ENCODE assay signal across 8 mouse cellular contexts in genomic region chr8:122697181-122697581, GRCm38 (mm10). TPM values are rescaled to one million over a fixed set of nuclear protein-coding genes. Genes with fewer than 3 reads are reported as not detected.
DNase-seq lines count a peak whose midpoint lies in the region; TF ChIP-seq lines count a peak whose summit lies in the region.

No protein-coding gene starts in this region.

- no peaks in the 10 kb centered on the region for H3K27me3 ChIP-seq in kidney, adult 2 months (replicated peaks; ENCODE audit: control insufficient read depth, insufficient read depth, low read length)

- DNase-seq in adrenal gland, adult 2 months = peak; percentile 46
- DNase-seq in adrenal gland, postnatal 25 days = no peak
- peak; percentile 38 to 63 for DNase-seq in left cerebral cortex, postnatal 14 days (ENCODE audit: low spot score in 2 of 2)
- no peak for DNase-seq in left cerebral cortex, postnatal 36 days (ENCODE audit: low spot score in 2 of 2)
- peak; percentile 80 for DNase-seq in c-Kit-negative CD71-positive TER-119-positive erythroid progenitor cells, embryonic 14.5 days (ENCODE audit: low read depth, low spot score)
- DNase-seq in kidney, adult 2 months = peak; percentile 83
- DNase-seq in naive thymus-derived CD4-positive, alpha-beta T cell, adult 2 months (ENCODE audit: low read depth) = peak; percentile 23
- no peak for DNase-seq in gastrocnemius, postnatal 25 days

- no peak for TF ChIP-seq POLR2A in kidney, adult 2 months (IDR thresholded peaks at IDR 0.05; ENCODE audit: low read depth, low read length)

- H3K4me1 ChIP-seq in kidney, adult 2 months (ENCODE audit: control insufficient read depth, insufficient read depth, low read length) = no peaks in the 10 kb centered on the region; the same call in 1 of the 2 replicates

- 19% methylated on average over 3 of the region's 3 CpGs for WGBS in kidney, adult 2 months

- H3K4me3 ChIP-seq in kidney, adult 2 months (ENCODE audit: insufficient read depth, low read depth, low read length) = no peak overlapping the region

- no peak overlapping the region for H3K27ac ChIP-seq in kidney, adult 2 months (ENCODE audit: insufficient read depth, low read depth, low read length)

- peak; percentile 47 for TF ChIP-seq CTCF in kidney, adult 2 months (conservative IDR thresholded peaks at IDR 0.05; ENCODE audit: insufficient read depth, insufficient read length, low read depth, low read length)

- H3K36me3 ChIP-seq in kidney, adult 2 months (ENCODE audit: control insufficient read depth, insufficient read depth, low read length) = no peaks in the 10 kb centered on the region

- intact Hi-C loops in left cerebral cortex, postnatal 14 days (cut with DNase I) = no loop called here
- intact Hi-C loops in left cerebral cortex, postnatal 36 days (cut with DNase I) = no loop called here

RNA-seq across cellular contexts. Expression of gene Cbfa2t3, which starts 1.7 kb away (rescaled TPM):
- 10 to 100 TPM; 13.9 to 16.2 TPM for total RNA-seq in adrenal gland, adult 2 months (2021)
- polyA plus RNA-seq in adrenal gland, adult 2 months (2012; rRNA removed) = 19.3 and 20.3 TPM in 2 replicates
- 12.2 and 14.1 TPM in 2 replicates for total RNA-seq in adrenal gland, postnatal 25 days (2021)
- 10 to 100 TPM; 27.2 to 29.7 TPM for total RNA-seq in left cerebral cortex, postnatal 14 days (2021)
- 10 to 100 TPM; 26.2 to 37.5 TPM for total RNA-seq in left cerebral cortex, postnatal 36 days (2021)
- 5.5 and 6.7 TPM in 2 replicates for polyA plus RNA-seq in kidney, adult 2 months (2012; rRNA removed)
- 10 to 100 TPM; 19.0 to 27.8 TPM for total RNA-seq in gastrocnemius, postnatal 25 days (2021)

Comparison
In these comparisons a context has a peak if more than half of its experiments do, and no peak if none do; other contexts are left out.
1. DNase-seq: peak in adrenal gland, adult 2 months (single experiment), left cerebral cortex, postnatal 14 days (2 of 2), c-Kit-negative CD71-positive TER-119-positive erythroid progenitor cells, embryonic 14.5 days (single experiment), kidney, adult 2 months (single experiment) and naive thymus-derived CD4-positive, alpha-beta T cell, adult 2 months (single experiment); none in adrenal gland, postnatal 25 days (single experiment), left cerebral cortex, postnatal 36 days (0 of 2) and gastrocnemius, postnatal 25 days (single experiment).